Mouse (Mus musculus) neural tube, embryonic 11.5 days (tissue): ENCODE results near the gene Slc37a4. TPM values are rescaled to one million over a fixed set of nuclear protein-coding genes. Genes with fewer than 3 reads are reported as not detected.
"Not testable (repeated sequence)": the region's sequence is repeated elsewhere in the genome, so short reads cannot be mapped to it uniquely, and the experiment has no call there.

Experiments used
- ATAC-seq: fragments of 200-750 bp; cut with Nextera tagmentation; 2 replicates; pipeline ENCODE4 v1.8.0; 2017; ENCODE audit warnings: moderate number of reproducible peaks, mild to moderate bottlenecking, moderate TSS enrichment, moderate library complexity; ENCODE audit not compliant: insufficient read depth, low FRiP score, low TSS enrichment
- DNase-seq: peaks from one replicate; pipeline ENCODE4 v3.0.0-alpha.2; 2015; ENCODE audit warnings: low spot score
- H3K27ac ChIP-seq: fragments of 300-500 bp; sonication (generic); 2 replicates; pipeline ENCODE4 v1.5.1; 2014; ENCODE audit warnings: low read depth, mild to moderate bottlenecking, low read length
- H3K27me3 ChIP-seq: fragments of 300-500 bp; sonication (generic); 2 replicates; pipeline ENCODE4 v1.6.1; 2014; ENCODE audit warnings: mild to moderate bottlenecking, low read length, mixed read lengths; ENCODE audit not compliant: control insufficient read depth, insufficient read depth
- H3K36me3 ChIP-seq: fragments of 300-500 bp; sonication (generic); 2 replicates; pipeline ENCODE4 v1.6.1; 2014; ENCODE audit warnings: mild to moderate bottlenecking, low read length, moderate library complexity, mixed read lengths; ENCODE audit not compliant: control insufficient read depth, insufficient read depth
- H3K4me1 ChIP-seq: fragments of 300-500 bp; sonication (generic); 2 replicates; pipeline ENCODE4 v1.6.1; 2014; ENCODE audit warnings: low read length, mixed read lengths; ENCODE audit not compliant: control insufficient read depth, insufficient read depth
- H3K4me2 ChIP-seq: fragments of 300-500 bp; sonication (generic); 2 replicates; pipeline ENCODE4 v1.6.1; 2014; ENCODE audit warnings: low read depth, mild to moderate bottlenecking, moderate library complexity
- H3K4me3 ChIP-seq: fragments of 300-500 bp; sonication (generic); 2 replicates; pipeline ENCODE4 v1.5.1; 2014; ENCODE audit warnings: low read depth, low read length
- H3K9ac ChIP-seq: fragments of 300-500 bp; sonication (generic); 2 replicates; pipeline ENCODE4 v1.6.1; 2014; ENCODE audit warnings: mild to moderate bottlenecking, low read length
- H3K9me3 ChIP-seq: fragments of 300-500 bp; sonication (generic); 2 replicates; pipeline ENCODE4 v1.6.1; 2016; ENCODE audit warnings: low read length; ENCODE audit not compliant: control insufficient read depth
- WGBS: fragments of 180-500 bp; shearing (Covaris S2); extraction: QIAGEN DNeasy Blood & Tissue Kit; methylation state at CpG from one replicate; pipeline ENCODE4 v1.1.7; 2014; 5-methylcytosine and 5-hydroxymethylcytosine counted together
- microRNA-seq: library from miRNA; unstranded; fragments of <30 nt; microRNA quantifications from one replicate; pipeline ENCODE4, GENCODE M21; 2016
- polyA plus RNA-seq: library from polyadenylated mRNA; unstranded; fragments of >200 nt; fragmentation: Nextera tagmentation; extraction: Ambion mirVana; gene quantifications from 2 replicates; pipeline ENCODE4 v1.2.1, GENCODE M21; 2014

Slc37a4 gene
- polyA plus RNA-seq, 1 experiment from 2014 or later: 31.8 TPM

DNA sequence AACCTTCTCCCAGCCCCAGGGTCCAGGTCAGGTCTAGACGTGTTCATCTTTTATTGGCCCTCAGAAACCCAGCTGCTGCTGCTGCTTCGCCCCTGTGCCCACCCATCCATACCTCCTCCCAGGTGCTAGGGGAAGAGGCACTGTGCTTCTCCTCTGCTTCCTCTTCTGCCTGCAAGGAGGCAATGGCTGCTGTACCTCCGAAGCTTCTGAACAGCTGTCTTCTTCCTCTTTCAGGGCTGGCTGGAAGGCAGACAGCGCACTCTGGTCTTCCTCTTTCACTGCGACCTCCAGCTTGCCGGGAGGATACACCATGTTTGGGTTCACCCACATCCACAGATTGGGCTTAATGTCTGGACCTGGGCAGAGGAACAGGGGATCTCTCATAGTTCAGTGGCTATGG, 39.1 kb downstream of the Slc37a4 start:
- Histone ChIP-seq H3K4me1 (no peaks in the 10 kb centered on the region), H3K27ac (no peak overlapping the region), H3K36me3 (no peaks in the 10 kb centered on the region), H3K4me3 (no peak overlapping the region), H3K9me3 (no peaks in the 10 kb centered on the region), H3K9ac (no peak overlapping the region), H3K4me2 (no peak overlapping the region), H3K27me3 (no peaks in the 10 kb centered on the region)
- ATAC-seq (no peak), DNase-seq (no peak)
- WGBS: 72% methylated on average over 6 of the region's 6 CpGs

DNA sequence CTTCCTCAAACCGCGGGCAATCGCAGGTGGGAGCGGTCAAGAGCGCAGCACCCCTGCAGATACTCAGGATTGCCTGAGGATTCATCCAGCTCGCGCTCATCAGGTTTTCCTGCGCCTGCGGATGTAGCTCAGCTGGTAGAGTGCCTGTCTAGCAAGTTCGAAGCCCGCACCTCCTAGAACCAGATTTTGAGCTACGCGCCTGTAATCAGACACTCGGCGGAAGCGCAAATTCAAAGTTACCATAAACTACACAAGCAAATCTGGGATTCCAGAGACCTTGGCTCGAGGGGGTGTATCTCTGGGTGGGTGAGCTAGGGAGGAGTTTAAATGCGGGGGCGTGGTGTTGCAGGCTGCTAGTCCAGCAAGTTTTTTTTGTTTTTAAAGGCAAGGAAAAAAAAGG, 44.3 kb downstream of the Slc37a4 start, which contains the start of gene Foxr1:
TSS of gene Foxr1 (minus strand) at position 176 of the 400 bp plus-strand sequence.
- no peaks in the 10 kb centered on the region for H3K9me3 ChIP-seq
- no peak for ATAC-seq
- no peaks in the 10 kb centered on the region for H3K27me3 ChIP-seq
- no peak within 1 kb of the TSS for H3K4me2 ChIP-seq
- H3K4me1 ChIP-seq: no peaks in the 10 kb centered on the region
- no peaks in the 10 kb centered on the region for H3K36me3 ChIP-seq
- 73% methylated on average over 19 of the region's 19 CpGs for WGBS
- no peak for DNase-seq
- no peak within 1 kb of the TSS for H3K4me3 ChIP-seq
- no peak within 1 kb of the TSS for H3K9ac ChIP-seq
- no peak within 1 kb of the TSS for H3K27ac ChIP-seq

GRCm38 (mm10) chr9:44444402-44445025, 47.9 kb downstream of the Slc37a4 start:
- WGBS: 86% methylated on average over 7 of the region's 7 CpGs
- H3K36me3 ChIP-seq, DNase-seq, H3K4me3 ChIP-seq, H3K27ac ChIP-seq, ATAC-seq, H3K4me2 ChIP-seq, H3K4me1 ChIP-seq, H3K9me3 ChIP-seq, H3K9ac ChIP-seq, H3K27me3 ChIP-seq: not testable (repeated sequence)

DNA sequence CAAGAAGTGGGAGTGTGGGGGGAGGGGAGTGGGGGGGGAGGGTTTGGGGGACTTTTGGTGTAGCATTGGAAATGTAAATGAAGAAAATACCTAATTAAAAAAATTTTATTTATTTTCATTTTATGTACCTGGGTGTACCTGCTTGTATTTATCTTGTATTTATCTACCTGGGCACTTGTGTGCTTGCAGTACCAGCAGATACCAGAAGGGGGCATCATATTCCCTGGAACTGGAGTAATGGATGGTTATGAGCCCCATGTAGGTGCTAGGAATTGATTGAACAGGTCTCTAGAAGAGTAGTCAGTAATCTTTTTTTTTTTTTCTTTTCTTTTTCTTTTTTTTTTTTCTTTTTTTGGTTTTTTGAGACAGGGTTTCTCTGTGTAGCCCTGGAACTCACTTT, 53.7 kb downstream of the Slc37a4 start:
- Histone ChIP-seq H3K4me3 (no peak overlapping the region), H3K36me3 (no peaks in the 10 kb centered on the region), H3K4me2 (no peak overlapping the region), H3K4me1 (no peaks in the 10 kb centered on the region), H3K9ac (no peak overlapping the region), H3K27me3 (peaks cover 6% of the 10 kb centered on the region; the same call in 1 of the 2 replicates), H3K9me3 (no peaks in the 10 kb centered on the region), H3K27ac (no peak overlapping the region)
- DNase-seq (no peak), ATAC-seq (no peak)

Small RNAs within 50 kb of the gene (microRNA-seq; reads per million reads assigned to microRNA genes)
- gene Mir7085: not detected

Other genes with a start within 250 kb of the Slc37a4 start
- gene Cbl, start 162.8 kb upstream of the Slc37a4 start, polyA plus RNA-seq: 19.1 and 22.2 TPM in 2 replicates
- gene Ccdc153, start 156.2 kb upstream of the Slc37a4 start, polyA plus RNA-seq: not detected in 2 replicates
- gene Pdzd3, start 145.4 kb upstream of the Slc37a4 start, polyA plus RNA-seq: 0.11 TPM in 1 of 2 replicates, not detected in the other
- gene Nlrx1, start 128.3 kb upstream of the Slc37a4 start, polyA plus RNA-seq: 2.4 and 3.2 TPM in 2 replicates
- 4.5 and 5.0 TPM in 2 replicates for gene Abcg4, start 108.2 kb upstream of the Slc37a4 start, polyA plus RNA-seq
- 23.6 and 26.9 TPM in 2 replicates for gene Hinfp, start 91.2 kb upstream of the Slc37a4 start, polyA plus RNA-seq
- gene C2cd2l, start 76.6 kb upstream of the Slc37a4 start, polyA plus RNA-seq: 14.9 and 17.1 TPM in 2 replicates
- 47.6 and 48.6 TPM in 2 replicates for gene Dpagt1, start 70.8 kb upstream of the Slc37a4 start, polyA plus RNA-seq
- 366 and 382 TPM in 2 replicates for gene H2afx, start 62.2 kb upstream of the Slc37a4 start, polyA plus RNA-seq
- 139 and 140 TPM in 2 replicates for gene Hmbs, start 52.6 kb upstream of the Slc37a4 start, polyA plus RNA-seq
- 29.3 and 32.9 TPM in 2 replicates for gene Vps11, start 35.2 kb upstream of the Slc37a4 start, polyA plus RNA-seq
- 36.7 and 38.8 TPM in 2 replicates for gene Hyou1, start 17.4 kb upstream of the Slc37a4 start, polyA plus RNA-seq
- gene Rps25, start 10.3 kb downstream of the Slc37a4 start, polyA plus RNA-seq: 1,766 and 1,857 TPM in 2 replicates
- gene Trappc4, start 10.7 kb downstream of the Slc37a4 start, polyA plus RNA-seq: 204 and 214 TPM in 2 replicates
- 20.9 and 21.8 TPM in 2 replicates for gene Ccdc84, start 21.7 kb downstream of the Slc37a4 start, polyA plus RNA-seq
- gene Foxr1, start 44.3 kb downstream of the Slc37a4 start, polyA plus RNA-seq: not detected in 2 replicates
- gene Upk2, start 58.1 kb downstream of the Slc37a4 start, polyA plus RNA-seq: 0.29 TPM in 1 of 2 replicates, not detected in the other
- gene Bcl9l, start 86.0 kb downstream of the Slc37a4 start, polyA plus RNA-seq: 8.0 and 8.8 TPM in 2 replicates
- gene Cxcr5, start 165.0 kb downstream of the Slc37a4 start, polyA plus RNA-seq: not detected in 2 replicates
- 11.6 and 11.9 TPM in 2 replicates for gene Ddx6, start 208.0 kb downstream of the Slc37a4 start, polyA plus RNA-seq